Mouse (Mus musculus) cerebellum, adult 2 months (tissue): ENCODE data around the gene Igfbp2.

Experiments
- CTCF ChIP-seq: fragments of 200-500 bp; IDR thresholded peaks from 2 replicates; pipeline ENCODE4 v1.5.1; 2011; ENCODE audit warnings: low read depth, mild to moderate bottlenecking, control low read depth, low read length, moderate library complexity, borderline replicate concordance; ENCODE audit not compliant: insufficient read depth
- POLR2A ChIP-seq: fragments of 200-500 bp; IDR thresholded peaks from 2 replicates; pipeline ENCODE4 v1.6.1; 2011; ENCODE audit warnings: low read length, control low read depth, borderline replicate concordance; ENCODE audit not compliant: insufficient read depth

- TF ChIP-seq CTCF (no peak), POLR2A (no peak)
Measured at GRCm38 (mm10) chr1:72797102-72797665, 27.1 kb upstream of the Igfbp2 start.
